8 mouse cellular contexts compared by ENCODE assay signal in genomic region chr2:155515941-155516340, GRCm38 (mm10). TPM values are rescaled to one million over a fixed set of nuclear protein-coding genes. Genes with fewer than 3 reads are reported as not detected.
DNase-seq lines count a peak whose midpoint lies in the region; ATAC-seq and TF ChIP-seq lines count a peak whose summit lies in the region.

No protein-coding gene starts in this region.

- WGBS in embryonic facial prominence, embryonic 14.5 days, result 13% methylated on average over 1 of the region's 1 CpGs
- 14% methylated on average over 1 of the region's 1 CpGs for WGBS in lung, adult 2 months

- TF ChIP-seq POLR2A in lung, adult 2 months (IDR thresholded peaks at IDR 0.05; ENCODE audit: borderline replicate concordance, extremely low read depth, low read depth, low read length), result no peak

- no peaks in the 10 kb centered on the region for H3K9me3 ChIP-seq in embryonic facial prominence, embryonic 14.5 days (ENCODE audit: control insufficient read depth, low read length)

- H3K4me2 ChIP-seq in embryonic facial prominence, embryonic 14.5 days (ENCODE audit: low read depth, low read length), result no peak overlapping the region

- H3K27ac ChIP-seq in embryonic facial prominence, embryonic 14.5 days (replicated peaks; ENCODE audit: low read depth, low read length), result no peak overlapping the region

- no peak overlapping the region for H3K4me3 ChIP-seq in embryonic facial prominence, embryonic 14.5 days (ENCODE audit: low read depth, low read length)
- no peak overlapping the region for H3K4me3 ChIP-seq in lung, adult 2 months (replicated peaks; ENCODE audit: extremely low read depth, low read depth, low read length)

- H3K27me3 ChIP-seq in embryonic facial prominence, embryonic 14.5 days (replicated peaks; ENCODE audit: control insufficient read depth, insufficient read depth, low read length), result no peaks in the 10 kb centered on the region

- no peaks in the 10 kb centered on the region for H3K36me3 ChIP-seq in embryonic facial prominence, embryonic 14.5 days (ENCODE audit: control insufficient read depth, insufficient read depth, low read length)

- DNase-seq in cerebellum, adult 11 months, result peak; percentile 67
- DNase-seq in urinary bladder, postnatal 25 days (ENCODE audit: low spot score), result peak; percentile 67
- DNase-seq in urinary bladder, postnatal 4 days (ENCODE audit: low spot score in 2 of 2), result no peak
- peak; percentile 46 for DNase-seq in embryonic facial prominence, embryonic 14.5 days (ENCODE audit: low spot score)
- peak; percentile 78 for DNase-seq in kidney, postnatal 14 days
- DNase-seq in lung, adult 2 months, result peak; percentile 73
- DNase-seq in spleen, postnatal 10 days (ENCODE audit: low spot score in 2 of 2), result peak; percentile 65 to 78

- peaks cover 5% of the 10 kb centered on the region; the same call in 1 of the 2 replicates for H3K4me1 ChIP-seq in embryonic facial prominence, embryonic 14.5 days (ENCODE audit: control insufficient read depth, insufficient read depth, low read length)
- H3K4me1 ChIP-seq in lung, adult 2 months (ENCODE audit: control insufficient read depth, insufficient read depth, low read length), result no peaks in the 10 kb centered on the region

- ATAC-seq in cerebellum, adult (ENCODE audit: insufficient number of reproducible peaks, low FRiP score, low TSS enrichment), result no peak
- no peak for ATAC-seq in embryonic facial prominence, embryonic 14.5 days (ENCODE audit: low read depth)

- H3K9ac ChIP-seq in embryonic facial prominence, embryonic 14.5 days (ENCODE audit: low read depth, low read length), result no peak overlapping the region

- TF ChIP-seq CTCF in lung, adult 2 months (IDR thresholded peaks at IDR 0.05; ENCODE audit: insufficient read depth, low read length), result peak; percentile 56

RNA-seq across cellular contexts. Expression of gene Acss2, which starts 1.8 kb away (rescaled TPM):
- 15.3 and 15.8 TPM in 2 replicates for polyA plus RNA-seq in embryonic facial prominence, embryonic 14.5 days (2014; fragmentation: Nextera tagmentation; extraction: Ambion mirVana)
- polyA plus RNA-seq in lung, adult 2 months (2012; rRNA removed), result 29.7 and 52.6 TPM in 2 replicates

RNA-seq across cellular contexts. Expression of gene Ggt7, which starts 2.1 kb away (rescaled TPM):
- 6.1 and 8.7 TPM in 2 replicates for polyA plus RNA-seq in embryonic facial prominence, embryonic 14.5 days (2014; fragmentation: Nextera tagmentation; extraction: Ambion mirVana)
- polyA plus RNA-seq in lung, adult 2 months (2012; rRNA removed), result 8.0 and 8.3 TPM in 2 replicates

RNA-seq across cellular contexts. Expression of gene Ncoa6, which starts 42.2 kb away (rescaled TPM):
- polyA plus RNA-seq in embryonic facial prominence, embryonic 14.5 days (2014; fragmentation: Nextera tagmentation; extraction: Ambion mirVana), result 23.0 and 27.4 TPM in 2 replicates
- 20.0 and 23.2 TPM in 2 replicates for polyA plus RNA-seq in lung, adult 2 months (2012; rRNA removed)

Comparison
In these comparisons a context has a peak if more than half of its experiments do, and no peak if none do; other contexts are left out.
1. DNase-seq: peak in cerebellum, adult 11 months (single experiment), urinary bladder, postnatal 25 days (single experiment), embryonic facial prominence, embryonic 14.5 days (single experiment), kidney, postnatal 14 days (single experiment), lung, adult 2 months (single experiment) and spleen, postnatal 10 days (2 of 2); none in urinary bladder, postnatal 4 days (0 of 2).